Mouse (Mus musculus) kidney, adult 2 months (tissue): ENCODE measurements around the gene Gm10717.
"Not testable (repeated sequence)": the region's sequence is repeated elsewhere in the genome, so short reads cannot be mapped to it uniquely, and the experiment has no call there.

Source experiments
- CTCF ChIP-seq: fragments of 200-500 bp; conservative IDR thresholded peaks from 2 replicates; pipeline ENCODE4 v1.5.1; 2011; ENCODE audit warnings: low read depth, mild to moderate bottlenecking, control low read depth, low read length, moderate library complexity, mixed read lengths; ENCODE audit not compliant: insufficient read depth, insufficient read length
- POLR2A ChIP-seq: fragments of 200-500 bp; IDR thresholded peaks from one replicate; pipeline ENCODE4 v1.6.1; 2011; ENCODE audit warnings: low read depth, low read length, control low read depth

DNA sequence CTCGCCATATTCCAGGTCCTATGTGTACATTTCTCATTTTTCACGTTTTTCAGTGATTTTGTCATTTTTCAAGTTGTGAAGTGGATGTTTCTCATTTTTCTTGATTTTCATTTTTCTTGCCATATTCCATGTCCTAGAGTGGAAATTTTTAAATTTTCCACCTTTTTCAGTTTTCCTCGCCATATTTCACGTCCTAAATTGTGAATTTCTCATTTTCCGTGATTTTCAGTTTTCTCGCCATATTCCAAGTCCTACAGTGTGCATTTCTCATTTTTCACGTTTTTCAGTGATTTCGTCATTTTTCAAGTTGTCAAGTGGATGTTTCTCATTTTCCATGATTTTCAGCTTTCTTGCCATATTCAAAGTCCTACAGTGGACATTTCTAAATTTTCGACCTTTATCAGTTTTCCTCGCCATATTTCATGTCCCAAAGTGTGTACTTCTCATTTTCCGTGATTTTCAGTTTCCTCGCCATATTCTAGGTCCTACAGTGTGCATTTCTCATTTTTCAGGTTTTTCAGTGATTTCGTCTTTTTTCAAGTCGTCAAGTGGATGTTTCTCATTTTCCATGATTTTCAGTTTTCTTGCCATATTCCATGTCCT is 22.3 kb upstream of the Gm10717 start, which contains the start of gene Gm11168:
- not testable (repeated sequence) for TF ChIP-seq CTCF, POLR2A
